Mouse (Mus musculus): ENCODE results near the gene Hes7. TPM values are rescaled to one million over a fixed set of nuclear protein-coding genes. Genes with fewer than 3 reads are reported as not detected.

Hes7 gene
- total RNA-seq (2023; ENCODE audit: inconsistent age): 0.27 to 0.48 TPM in 2 of 4 replicates, not detected in the others

DNA sequence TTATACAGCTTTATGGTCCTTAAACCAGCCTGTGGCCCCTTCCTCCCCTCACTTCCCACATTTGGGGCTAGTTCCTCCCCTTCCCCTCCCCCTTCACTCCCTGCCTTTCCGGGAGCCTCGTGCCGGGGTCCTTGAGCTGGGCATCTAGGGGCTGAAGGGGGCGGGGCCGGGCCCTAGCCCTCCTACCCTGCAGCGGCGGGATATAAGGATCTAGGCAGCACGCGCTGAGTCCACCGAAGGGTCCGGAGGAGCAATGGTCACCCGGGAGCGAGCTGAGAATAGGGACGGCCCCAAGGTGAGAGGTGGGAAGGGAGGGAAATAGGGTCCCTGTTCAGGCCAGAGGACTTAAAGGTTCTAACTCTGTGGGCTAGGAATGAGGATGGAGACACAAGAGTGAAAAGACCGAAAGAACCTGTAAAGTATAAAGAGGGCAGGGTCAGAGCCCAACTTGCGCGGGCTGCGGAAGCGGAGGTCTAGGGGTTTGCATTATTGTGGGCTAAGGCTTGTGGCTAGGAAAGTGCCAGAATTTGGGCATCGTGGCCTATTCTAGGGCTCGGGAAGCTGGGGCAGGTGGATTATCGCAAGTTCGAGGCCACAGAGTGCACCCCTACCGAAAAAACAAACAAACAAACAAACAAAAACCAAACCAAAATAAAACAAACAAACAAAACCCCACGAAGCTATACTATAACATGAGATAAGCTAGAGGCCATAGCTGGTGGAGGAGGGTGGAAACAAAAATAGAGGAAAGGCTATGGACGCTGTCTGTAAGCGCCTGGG lies at the start of gene Hes7:
Gene Hes7 (plus strand): TSS at position 184 of the 780 bp plus-strand sequence.

DNA sequence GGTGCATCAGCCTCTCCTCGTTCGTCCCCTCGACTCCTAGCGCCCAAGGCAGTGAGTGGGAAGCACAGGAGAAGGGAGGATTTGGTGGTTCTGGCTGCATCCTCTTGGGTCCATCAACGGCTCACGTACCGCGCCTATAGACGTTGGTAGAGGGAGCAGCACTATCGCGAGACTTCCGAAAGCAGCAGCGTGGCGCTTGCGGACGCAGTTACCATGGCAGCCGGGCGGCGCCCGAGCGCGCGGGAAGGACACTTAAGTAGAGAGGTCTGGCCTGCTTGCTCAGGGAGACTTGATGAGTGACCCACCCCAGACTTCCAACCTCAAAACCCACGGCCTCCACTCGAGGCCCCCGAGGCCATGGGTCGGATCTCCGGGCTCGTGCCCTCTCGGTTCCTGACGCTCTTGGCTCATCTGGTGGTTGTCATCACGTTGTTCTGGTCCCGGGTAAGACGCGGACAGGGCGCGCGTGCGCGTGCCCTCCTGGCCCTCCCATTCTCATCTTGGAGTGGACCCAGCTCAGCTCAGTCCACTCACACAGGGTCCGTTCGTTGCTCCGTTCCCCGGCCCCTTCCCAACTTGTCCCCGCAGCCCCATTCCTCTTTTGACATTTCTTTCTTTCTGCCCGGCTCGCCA lies 49.5 kb upstream of the Hes7 start, which contains the start of gene Tmem107:
Gene Tmem107 (plus strand): TSS at position 217 of the 633 bp plus-strand sequence.

DNA sequence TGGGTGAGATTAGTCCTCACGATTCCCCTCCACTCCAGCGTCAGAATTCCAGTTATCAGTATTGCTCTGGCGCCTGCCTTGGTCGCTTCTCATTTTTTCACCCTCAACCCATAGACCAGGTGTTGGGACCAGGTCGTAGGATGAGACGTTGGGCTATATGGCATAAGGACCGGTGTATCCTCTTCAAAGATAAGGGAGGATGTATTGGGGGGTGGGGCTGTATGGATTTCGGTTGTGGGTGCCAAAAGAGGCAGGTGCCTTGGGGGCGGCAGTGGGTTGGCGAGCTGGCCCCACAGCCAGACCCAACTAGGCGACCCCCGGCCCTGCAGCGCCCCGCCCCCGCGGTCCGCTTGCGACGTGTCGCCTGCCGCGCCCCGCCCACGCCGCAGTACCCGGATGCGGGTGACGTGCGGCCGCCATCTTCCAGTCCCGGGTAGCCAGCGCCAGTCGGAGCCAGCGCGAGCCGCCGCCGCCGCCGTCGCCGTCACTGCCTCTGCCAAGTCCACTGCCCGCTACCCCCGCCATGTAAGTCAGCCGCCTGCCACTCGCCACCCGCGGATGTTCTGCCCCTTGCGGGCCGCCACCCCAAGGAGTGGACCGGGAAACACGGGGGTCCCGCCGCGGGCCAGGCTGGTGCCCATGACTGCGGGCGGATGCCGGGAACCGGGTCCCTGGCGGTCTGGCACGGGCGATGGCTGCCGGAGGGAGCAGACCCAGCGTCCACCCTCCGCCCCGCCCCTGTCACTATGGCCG lies 31.9 kb upstream of the Hes7 start, which contains the start of gene Vamp2:
Gene Vamp2 (plus strand): TSS at position 388 of the 753 bp plus-strand sequence.

DNA sequence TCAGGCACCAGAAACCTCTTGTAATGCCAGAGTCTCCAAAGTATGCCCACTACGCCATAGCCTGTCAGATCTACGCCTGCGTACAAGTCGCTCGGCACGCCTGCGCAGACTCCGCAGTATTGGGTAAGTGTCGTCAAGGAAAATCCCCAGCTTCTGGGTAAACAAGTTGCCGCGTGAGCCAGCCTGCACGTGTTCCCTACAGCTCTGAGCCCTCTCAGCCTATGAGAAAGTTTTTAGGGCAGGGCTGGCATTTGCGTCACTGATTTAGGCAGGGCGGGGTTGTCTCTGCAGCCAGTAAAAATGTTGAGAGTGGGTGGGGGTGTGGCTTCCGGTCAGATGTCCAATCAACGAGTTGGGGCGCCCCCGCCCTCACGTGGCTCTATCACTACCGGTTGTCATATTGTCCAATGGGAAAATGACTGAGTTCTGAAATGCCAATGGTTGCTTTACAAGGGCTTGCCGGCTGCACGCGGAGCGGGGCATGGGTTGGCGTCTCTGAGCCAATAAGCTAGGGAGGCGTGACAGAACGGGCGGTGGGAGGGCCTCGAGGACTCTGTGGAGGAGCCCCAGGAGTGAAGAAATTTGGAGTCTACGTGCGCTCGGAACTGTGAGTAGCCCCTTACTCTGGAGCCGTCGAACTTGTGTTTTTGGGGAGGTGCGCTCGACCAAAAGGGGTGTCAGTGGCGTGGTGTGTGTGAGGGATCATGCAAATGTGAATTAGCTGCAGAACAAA lies 25.3 kb upstream of the Hes7 start, which contains the start of gene Per1:
Gene Per1 (plus strand): TSS at position 521 of the 733 bp plus-strand sequence.

DNA sequence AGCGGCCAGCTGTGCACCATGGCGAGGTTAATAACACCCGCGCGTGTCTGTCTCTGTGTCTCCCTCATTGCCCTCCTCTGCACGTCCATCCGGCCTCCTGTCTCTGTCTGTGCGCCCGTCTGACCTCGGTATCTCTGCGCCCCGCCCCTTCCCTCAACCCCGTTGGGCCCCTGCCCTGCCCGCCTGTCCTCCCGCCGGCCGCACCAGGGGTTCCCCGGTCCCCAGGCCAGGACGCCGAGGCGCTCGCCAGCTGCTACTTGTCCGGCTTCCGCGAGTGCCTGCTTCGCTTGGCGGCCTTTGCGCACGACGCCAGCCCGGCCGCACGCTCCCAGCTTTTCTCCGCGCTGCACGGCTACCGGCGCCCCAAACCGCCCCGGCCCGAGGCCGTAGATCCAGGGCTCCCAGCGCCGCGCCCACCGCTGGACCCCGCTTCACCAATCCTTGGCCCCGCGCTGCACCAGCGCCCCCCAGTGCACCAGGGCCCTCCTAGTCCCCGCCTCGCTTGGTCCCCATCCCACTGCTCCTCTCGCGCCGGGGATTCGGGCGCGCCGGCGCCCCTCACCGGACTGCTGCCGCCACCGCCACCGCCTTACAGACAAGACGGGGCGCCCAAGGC lies 2.2 kb downstream of the Hes7 start, which contains the start of gene 9130213A22Rik:
Gene 9130213A22Rik (minus strand): TSS at position 254 of the 616 bp plus-strand sequence.

DNA sequence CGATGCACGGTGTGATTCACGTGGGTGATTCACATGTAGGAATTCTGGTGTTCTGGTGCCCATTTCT lies 5.5 kb downstream of the Hes7 start, which contains the start of gene Aloxe3:
Gene Aloxe3 (plus strand): TSS at position 45 of the 67 bp plus-strand sequence.

DNA sequence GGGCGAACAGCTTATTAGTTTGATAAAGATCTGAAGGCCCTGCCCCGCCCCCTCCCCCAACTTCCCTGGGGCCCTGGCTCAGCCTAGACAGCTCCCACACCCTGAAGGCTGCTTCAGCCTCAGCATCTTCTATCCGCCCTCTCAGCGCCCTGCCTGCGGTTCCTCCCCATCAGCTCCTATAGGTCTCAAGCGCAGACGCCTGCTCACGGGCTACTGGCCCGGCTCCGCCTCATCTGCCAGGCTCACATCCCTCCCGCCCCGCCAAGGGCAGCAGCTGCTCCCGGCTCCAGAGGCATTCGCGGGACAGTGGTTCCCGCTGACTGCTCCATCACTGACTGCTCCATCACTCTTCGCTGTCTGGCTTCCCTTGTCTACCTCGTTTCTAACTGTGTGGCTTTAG lies 36.6 kb downstream of the Hes7 start, which contains the start of gene Alox12b:
Gene Alox12b (plus strand): TSS at position 190 of the 400 bp plus-strand sequence.

Other genes with a start within 250 kb of the Hes7 start
- 58.5 to 71.2 TPM (median 62.1 TPM) in 4 replicates for gene Ndel1, start 248.5 kb upstream of the Hes7 start, total RNA-seq (2023; ENCODE audit: inconsistent age)
- not detected in 4 replicates for gene Rnf222, start 231.9 kb upstream of the Hes7 start, total RNA-seq (2023; ENCODE audit: inconsistent age)
- 2,360 to 2,533 TPM (median 2,439 TPM) in 4 replicates for gene Rpl26, start 218.8 kb upstream of the Hes7 start, total RNA-seq (2023; ENCODE audit: inconsistent age)
- gene Odf4, start 193.3 kb upstream of the Hes7 start, total RNA-seq (2023; ENCODE audit: inconsistent age): not detected in 4 replicates
- 0.24 TPM in 1 of 4 replicates, not detected in the others for gene Arhgef15, start 162.9 kb upstream of the Hes7 start, total RNA-seq (2023; ENCODE audit: inconsistent age)
- gene Slc25a35, start 152.3 kb upstream of the Hes7 start, total RNA-seq (2023; ENCODE audit: inconsistent age): 2.7 to 3.4 TPM (median 3.0 TPM) in 4 replicates
- 4.7 to 8.4 TPM (median 5.1 TPM) in 4 replicates for gene Rangrf, start 145.2 kb upstream of the Hes7 start, total RNA-seq (2023; ENCODE audit: inconsistent age)
- 25.1 to 32.7 TPM (median 28.2 TPM) in 4 replicates for gene Pfas, start 111.9 kb upstream of the Hes7 start, total RNA-seq (2023; ENCODE audit: inconsistent age)
- 29.0 to 40.3 TPM (median 30.0 TPM) in 4 replicates for gene Ctc1, start 104.5 kb upstream of the Hes7 start, total RNA-seq (2023; ENCODE audit: inconsistent age)
- gene Aurkb, start 74.8 kb upstream of the Hes7 start, total RNA-seq (2023; ENCODE audit: inconsistent age): 5.5 to 9.8 TPM (median 7.8 TPM) in 4 replicates
- 19.5 to 20.7 TPM (median 19.9 TPM) in 4 replicates for gene Borcs6, start 60.7 kb upstream of the Hes7 start, total RNA-seq (2023; ENCODE audit: inconsistent age)
- gene Tmem107, start 49.6 kb upstream of the Hes7 start, total RNA-seq (2023; ENCODE audit: inconsistent age): 1.8 to 7.1 TPM (median 3.8 TPM) in 4 replicates
- 434 to 532 TPM (median 515 TPM) in 4 replicates for gene Vamp2, start 31.9 kb upstream of the Hes7 start, total RNA-seq (2023; ENCODE audit: inconsistent age)
- 798 to 901 TPM (median 848 TPM) in 4 replicates for gene Per1, start 25.2 kb upstream of the Hes7 start, total RNA-seq (2023; ENCODE audit: inconsistent age)
- 0.35 TPM in 1 of 4 replicates, not detected in the others for gene 9130213A22Rik, start 2.2 kb downstream of the Hes7 start, total RNA-seq (2023; ENCODE audit: inconsistent age)
- 1.3 to 2.1 TPM (median 1.4 TPM) in 4 replicates for gene Aloxe3, start 5.5 kb downstream of the Hes7 start, total RNA-seq (2023; ENCODE audit: inconsistent age)
- gene Alox12b, start 36.6 kb downstream of the Hes7 start, total RNA-seq (2023; ENCODE audit: inconsistent age): not detected in 4 replicates
- not detected in 4 replicates for gene Alox8, start 77.4 kb downstream of the Hes7 start, total RNA-seq (2023; ENCODE audit: inconsistent age)
- gene Gucy2e, start 116.6 kb downstream of the Hes7 start, total RNA-seq (2023; ENCODE audit: inconsistent age): not detected in 4 replicates
- 27.1 to 33.6 TPM (median 29.4 TPM) in 4 replicates for gene Cntrob, start 203.4 kb downstream of the Hes7 start, total RNA-seq (2023; ENCODE audit: inconsistent age)
- gene Trappc1, start 203.6 kb downstream of the Hes7 start, total RNA-seq (2023; ENCODE audit: inconsistent age): 32.4 to 43.0 TPM (median 40.9 TPM) in 4 replicates
- 1.5 to 2.8 TPM (median 2.2 TPM) in 4 replicates for gene Kcnab3, start 205.9 kb downstream of the Hes7 start, total RNA-seq (2023; ENCODE audit: inconsistent age)
- gene Rnf227, start 220.1 kb downstream of the Hes7 start, total RNA-seq (2023; ENCODE audit: inconsistent age): 1.4 to 2.9 TPM (median 2.1 TPM) in 4 replicates
- gene Chd3, start 249.0 kb downstream of the Hes7 start, total RNA-seq (2023; ENCODE audit: inconsistent age): 312 to 359 TPM (median 334 TPM) in 4 replicates